Mouse (Mus musculus): ENCODE measurements around the gene Prcp.
"Not testable (repeated sequence)": the region's sequence is repeated elsewhere in the genome, so short reads cannot be mapped to it uniquely, and the experiment has no call there.

The Prcp gene

DNA sequence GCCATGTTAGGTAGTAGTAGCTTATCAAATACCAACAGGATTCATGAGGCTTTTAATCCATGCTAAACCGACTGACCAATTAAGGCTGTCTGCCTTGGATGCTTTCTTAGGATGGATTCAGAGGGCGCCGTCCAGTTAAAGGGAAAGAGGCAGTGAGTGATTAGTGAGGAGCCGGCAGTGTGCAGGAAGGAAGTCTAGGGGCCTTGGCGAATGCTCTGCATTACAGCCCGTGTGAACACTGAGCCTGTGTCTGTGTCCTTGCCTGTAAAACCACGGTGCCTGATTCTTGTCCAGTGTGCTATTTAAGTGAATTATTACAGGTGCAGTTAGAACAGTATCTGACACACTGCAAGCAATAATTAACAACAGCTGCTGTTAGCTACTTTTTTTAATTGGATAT is 104.5 kb downstream of the Prcp start:
- DNase-seq (ENCODE audit: low read depth, low spot score): not testable (repeated sequence)

DNA sequence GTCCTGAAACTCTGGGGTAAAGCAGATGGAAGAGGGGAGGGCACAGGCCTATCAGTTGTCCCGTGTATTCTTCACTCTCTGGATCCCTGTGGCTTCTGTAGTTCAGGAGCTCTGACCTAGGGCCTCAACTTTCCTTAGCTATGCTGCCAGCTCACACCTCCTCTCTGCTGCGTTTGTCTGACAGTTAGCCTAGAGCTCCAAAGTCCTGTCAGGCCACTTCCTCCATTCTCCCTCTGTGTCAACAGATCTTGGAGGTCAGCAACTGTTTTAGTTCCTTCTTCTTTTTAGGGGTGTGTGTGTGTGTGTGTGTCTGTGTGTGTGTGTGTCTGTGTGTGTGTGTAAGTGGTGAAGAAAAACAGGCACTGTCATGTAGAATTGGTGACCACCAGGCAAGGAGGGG is 106.5 kb downstream of the Prcp start:
- no peak for DNase-seq (ENCODE audit: low read depth, low spot score)

DNA sequence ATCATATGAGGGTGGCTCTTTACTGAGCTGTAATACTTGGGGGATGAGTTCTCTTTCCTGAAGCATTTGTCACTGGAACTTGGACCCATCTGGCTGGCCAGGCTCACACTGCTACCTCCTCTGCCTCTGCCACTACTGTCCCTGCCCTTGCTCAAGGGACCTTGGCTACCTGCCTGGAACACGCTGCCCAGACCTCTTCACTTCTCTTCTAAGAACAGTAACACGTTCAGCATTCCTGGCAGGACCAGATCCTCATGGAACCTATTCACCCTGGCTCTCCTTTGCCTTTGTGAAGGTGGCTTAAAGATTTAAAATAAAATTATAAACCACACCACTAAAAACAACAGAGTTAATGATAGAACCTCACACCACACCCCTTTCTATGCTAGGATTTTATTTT is 107.6 kb downstream of the Prcp start:
- no peak for DNase-seq (ENCODE audit: low read depth, low spot score)
